Mouse (Mus musculus): Measurements from ENCODE around the gene Csdc2.

The Csdc2 gene

DNA sequence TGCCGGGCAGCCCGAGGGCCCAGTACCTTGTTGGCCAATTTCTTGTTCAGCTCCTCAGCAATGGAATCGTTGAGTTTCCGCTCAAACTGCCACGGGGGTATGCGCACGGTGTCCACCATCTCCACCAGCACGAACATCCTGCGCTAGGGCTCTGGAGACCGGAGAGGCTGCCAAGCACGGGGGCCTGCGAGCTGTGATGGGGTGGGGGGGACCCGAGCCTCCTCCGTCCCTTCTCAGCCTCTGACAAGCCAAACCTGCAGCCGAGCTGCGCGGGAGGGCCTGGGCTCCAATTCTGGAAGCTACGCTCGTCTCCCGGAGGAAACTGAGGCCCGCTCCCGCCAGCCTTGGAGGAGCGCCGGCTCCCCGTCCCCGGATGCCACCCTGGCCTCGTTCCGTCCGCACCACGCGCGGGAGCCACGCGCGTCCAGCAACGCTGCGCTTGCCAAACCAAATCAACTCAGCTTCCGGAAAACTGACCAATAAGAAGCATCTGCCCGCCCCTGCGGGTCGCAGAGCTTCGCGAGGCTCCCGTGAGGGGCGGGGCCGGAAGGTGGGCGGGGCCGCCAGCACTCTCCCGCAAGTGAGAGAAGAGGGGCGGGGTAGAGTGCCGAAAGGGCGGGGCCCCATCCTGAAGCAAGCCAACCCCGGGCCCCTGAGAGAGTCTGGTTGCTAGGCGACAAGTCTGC lies 10.7 kb upstream of the Csdc2 start, which contains the start of gene Polr3h:
Gene Polr3h (minus strand): TSS at position 481 of the 686 bp plus-strand sequence.
- peak; percentile 96 to 98 for DNase-seq

GRCm38 (mm10) chr15:81926446-81926822 lies 10.1 kb upstream of the Csdc2 start:
- DNase-seq = no peak

DNA sequence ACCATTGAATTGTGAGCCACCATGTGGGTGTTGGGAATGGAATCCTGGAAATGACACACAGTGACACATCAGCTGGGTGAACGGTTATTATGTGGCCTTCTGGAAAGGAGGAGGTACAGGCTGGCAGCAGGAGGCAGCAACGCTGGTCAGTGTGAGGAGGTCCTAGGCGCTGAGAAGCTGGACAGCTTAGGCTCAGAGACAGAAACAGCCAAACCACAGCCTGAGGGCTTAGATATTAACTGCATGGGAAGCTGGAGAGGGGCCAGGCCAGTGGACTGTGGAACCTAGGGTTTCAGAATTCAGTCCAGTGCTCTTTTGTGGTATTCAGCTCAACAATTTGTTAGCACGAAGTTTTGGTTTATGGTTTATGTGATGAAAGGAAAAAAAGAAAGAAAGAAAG lies 8.8 kb upstream of the Csdc2 start:
- no peak for DNase-seq

DNA sequence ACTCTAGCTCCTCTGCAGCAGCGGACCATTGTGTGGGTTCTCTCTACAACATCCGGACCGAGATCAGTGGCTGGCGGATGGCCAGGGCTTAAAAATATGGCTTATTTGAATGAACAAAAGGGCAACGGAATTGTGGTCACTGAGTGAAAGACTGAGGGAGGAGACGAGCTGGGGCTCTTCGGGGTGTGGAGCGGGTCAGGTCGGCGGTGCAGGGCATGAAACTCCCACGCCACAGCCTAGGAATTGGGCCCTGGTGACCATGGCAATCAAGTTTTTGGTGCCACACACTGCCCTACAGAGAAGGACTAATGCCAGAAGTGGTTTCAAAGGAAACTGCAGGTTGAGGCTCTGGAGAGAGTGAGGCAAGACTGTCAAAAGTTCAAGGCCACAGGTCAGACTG lies 8.3 kb upstream of the Csdc2 start:
- peak; percentile 47 to 58 for DNase-seq

- peak; percentile 65 to 71 for DNase-seq
These were observed 3.5 kb upstream of the Csdc2 start for GRCm38 (mm10) chr15:81932951-81933470.

GRCm38 (mm10) chr15:81933986-81934385 lies 2.6 kb upstream of the Csdc2 start:
- peak; percentile 57 to 60 for DNase-seq

DNA sequence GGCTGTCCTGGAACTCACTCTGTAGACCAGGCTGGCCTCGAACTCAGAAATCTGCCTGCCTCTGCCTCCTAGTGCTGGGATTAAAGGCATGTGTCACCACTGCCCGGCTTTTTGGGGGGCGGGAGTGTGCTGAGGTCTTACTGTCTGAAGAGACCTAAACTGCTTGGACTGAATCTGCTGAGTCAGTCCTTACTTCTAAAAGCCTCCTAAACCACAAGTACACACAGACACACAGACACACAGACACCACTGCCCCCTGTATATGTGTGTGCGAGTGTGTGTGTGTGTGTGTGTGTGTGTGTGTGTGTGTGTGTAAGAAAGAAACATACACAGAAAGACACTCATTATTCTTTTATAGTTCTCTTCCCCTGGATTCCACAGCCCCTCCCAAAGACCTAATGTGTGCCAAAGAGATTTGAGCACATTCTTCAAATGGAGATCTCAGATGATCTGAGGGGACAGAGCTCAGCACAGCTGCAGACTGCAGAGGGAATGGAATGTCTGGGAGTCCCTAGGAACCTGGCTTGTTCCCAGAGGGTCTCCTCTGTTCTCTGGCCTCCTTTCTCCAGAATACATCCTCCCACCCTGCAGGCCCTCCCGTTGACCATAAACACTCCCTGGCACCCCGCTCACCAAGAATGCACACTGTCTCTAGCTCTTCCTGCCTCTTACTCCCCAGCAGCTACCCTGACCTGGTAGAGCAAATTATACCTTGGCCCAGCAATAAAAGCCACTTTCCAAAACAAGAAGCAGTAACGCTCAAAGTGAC lies 506 bp upstream of the Csdc2 start:
- DNase-seq = no peak

DNA sequence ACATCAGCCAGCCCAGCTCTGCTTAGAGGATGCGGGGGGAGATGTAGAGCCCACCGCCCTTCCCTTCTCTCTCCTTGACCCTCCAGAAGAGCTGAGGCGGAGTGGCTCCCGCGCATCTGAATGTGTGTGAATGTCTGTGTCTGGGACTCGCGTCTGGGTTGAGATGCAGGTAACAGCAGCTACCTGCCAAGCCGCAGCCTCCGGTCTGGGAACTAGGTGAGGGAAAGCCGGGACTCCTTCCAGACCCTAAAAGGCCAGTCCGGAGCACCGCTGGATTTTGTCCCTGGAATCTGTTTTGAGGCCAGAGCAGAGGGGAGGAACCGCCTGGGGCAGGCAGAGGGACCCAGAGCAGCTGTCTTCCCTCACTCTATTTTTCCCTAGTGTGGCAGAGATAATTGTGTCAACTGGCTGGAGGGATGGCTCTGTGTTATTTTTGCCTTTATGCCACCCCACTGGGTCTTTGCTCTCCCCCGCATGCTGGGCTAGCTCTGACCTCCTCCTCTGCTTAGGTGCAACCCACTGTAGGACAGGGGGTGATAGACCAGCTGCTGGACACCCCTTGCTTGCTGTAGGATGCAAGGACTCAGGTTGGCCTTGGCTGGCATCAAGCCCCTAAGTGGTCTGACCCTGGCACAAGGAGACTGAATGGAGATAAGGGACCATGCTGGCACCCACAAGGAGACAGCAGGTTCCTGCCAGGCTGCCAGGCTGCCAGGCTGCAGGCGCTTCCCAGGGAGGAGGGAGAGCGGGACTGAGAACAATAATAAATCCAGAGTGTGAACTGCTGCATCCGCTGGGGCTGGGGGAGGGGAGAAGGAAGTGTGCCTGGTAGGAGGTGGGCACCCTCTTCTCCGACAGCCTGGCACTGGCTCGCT lies 776 bp downstream of the Csdc2 start:
- DNase-seq = no peak

- peak; percentile 57 to 59 for DNase-seq
These were observed 1.7 kb downstream of the Csdc2 start for GRCm38 (mm10) chr15:81938246-81938645.

- no peak for DNase-seq
These were observed 2.7 kb downstream of the Csdc2 start for GRCm38 (mm10) chr15:81939157-81939715.

DNA sequence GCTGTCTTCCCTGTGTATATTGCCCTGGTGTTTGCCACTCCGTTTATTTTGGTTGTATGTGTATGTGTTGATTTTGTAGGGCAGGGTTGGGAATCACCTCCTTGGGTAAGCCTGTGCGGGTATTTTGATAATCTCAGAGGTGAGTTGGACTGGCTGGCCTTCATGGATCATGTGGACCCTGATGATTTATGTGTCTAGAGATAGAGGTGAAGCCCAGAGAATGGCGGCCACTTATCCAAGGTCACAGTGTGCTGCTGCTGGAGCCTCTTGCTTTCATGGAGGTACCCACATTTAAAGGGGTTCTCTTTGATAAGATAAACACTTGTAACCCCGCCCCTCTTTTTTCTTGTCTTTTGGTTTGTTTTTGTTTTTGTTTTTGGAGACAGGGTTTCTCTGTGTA lies 3.2 kb downstream of the Csdc2 start:
- DNase-seq = no peak

- no peak for DNase-seq
These were observed 3.7 kb downstream of the Csdc2 start for GRCm38 (mm10) chr15:81940219-81940618.

- no peak for DNase-seq
These were observed 4.5 kb downstream of the Csdc2 start for GRCm38 (mm10) chr15:81941010-81941409.

DNA sequence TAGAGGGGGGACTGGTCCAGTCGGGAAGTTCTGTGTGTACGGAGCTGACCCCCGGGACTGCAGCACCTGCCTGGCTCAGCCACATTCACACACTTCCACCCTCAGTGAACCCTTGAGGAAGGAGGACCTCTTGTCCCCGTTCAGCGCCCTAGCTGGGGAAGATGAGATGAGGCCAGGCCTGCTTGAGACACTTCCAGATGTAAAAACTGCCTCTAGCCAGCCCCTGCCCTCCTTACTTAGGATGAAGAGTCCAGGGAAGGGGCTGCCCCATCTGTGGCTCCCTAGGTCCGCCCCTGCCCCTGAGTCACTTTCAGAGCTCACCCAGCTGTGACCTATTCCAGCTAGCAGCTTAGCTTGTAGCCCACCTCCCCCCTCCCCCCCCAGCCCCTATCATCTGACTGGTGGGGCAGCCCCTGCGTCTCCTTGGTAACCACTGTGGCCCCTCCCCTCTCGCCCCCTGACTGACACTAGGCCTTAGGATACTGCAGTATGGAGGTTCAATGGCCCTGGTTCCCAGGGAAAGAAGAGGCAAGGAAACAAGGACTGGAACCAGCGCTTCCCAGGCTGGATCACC lies 6.7 kb downstream of the Csdc2 start:
- DNase-seq = no peak

GRCm38 (mm10) chr15:81949076-81949475 lies 12.5 kb downstream of the Csdc2 start:
- no peak for DNase-seq

- no peak for DNase-seq
These were observed 13.0 kb downstream of the Csdc2 start for GRCm38 (mm10) chr15:81949476-81950131.

GRCm38 (mm10) chr15:81950716-81951115 lies 14.2 kb downstream of the Csdc2 start:
- no peak for DNase-seq

GRCm38 (mm10) chr15:81951159-81951558 lies 14.6 kb downstream of the Csdc2 start:
- DNase-seq = no peak

DNA sequence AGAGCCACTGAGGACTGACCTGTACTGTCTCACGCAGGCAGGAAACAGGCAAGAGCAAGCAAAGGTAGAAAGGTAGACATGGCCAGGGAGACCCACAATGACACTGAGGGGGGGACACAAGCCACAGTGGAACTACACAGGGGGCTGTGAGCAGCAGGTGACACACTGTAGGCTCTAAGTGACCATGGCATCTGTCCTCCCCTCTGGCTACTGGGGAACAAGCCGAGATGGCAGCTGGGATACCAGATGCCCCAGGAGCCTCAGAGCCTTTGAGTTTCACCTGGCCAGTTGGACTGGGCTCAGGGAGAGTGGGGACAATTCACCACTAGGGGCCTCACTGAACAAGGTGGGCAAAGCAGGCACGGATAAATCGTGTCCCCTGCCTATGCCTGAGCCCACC lies 15.8 kb downstream of the Csdc2 start:
- no peak for DNase-seq

GRCm38 (mm10) chr15:81954151-81954583 lies 17.6 kb downstream of the Csdc2 start:
- no peak for DNase-seq

DNA sequence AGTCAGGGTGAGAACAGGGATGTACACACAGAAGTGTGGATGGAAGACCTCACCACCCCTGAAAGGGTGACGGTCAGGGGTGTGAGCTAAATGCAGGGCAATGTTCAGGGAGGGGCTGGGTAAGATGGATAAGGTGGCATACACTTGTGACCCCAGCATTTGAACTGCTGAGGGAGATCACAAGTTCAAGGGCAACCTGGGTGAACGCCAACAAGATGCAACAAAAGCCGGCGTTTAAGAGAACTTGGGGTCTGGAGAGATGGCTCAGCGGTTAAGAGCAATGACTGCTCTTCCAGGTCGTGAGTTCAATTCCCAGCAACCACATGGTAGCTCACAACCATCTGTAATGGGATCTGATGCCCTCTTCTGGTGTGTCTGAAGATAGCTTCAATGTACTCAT lies 18.2 kb downstream of the Csdc2 start:
- DNase-seq = no peak

- DNase-seq = no peak
These were observed 18.9 kb downstream of the Csdc2 start for GRCm38 (mm10) chr15:81955414-81955813.

Data from B cell, adult 2 months (primary cell).